Mouse (Mus musculus) ZHBTc4 (cell line): ENCODE measurements at regions not wholly inside any gene's neighbourhood (a gene's known extent, or its start where the extent isn't known, plus 50 kb on each side); places are given as distances from the start of the nearest gene placed in this dataset.
A peak's percentile ranks its signal among the peaks of the same experiment; 100 is the strongest.

Experiments used
- DNase-seq: peaks from one replicate; pipeline ENCODE4 v3.0.0-alpha.2; 2011; ENCODE audit warnings: low read depth, low spot score

- DNase-seq, result no peak
Observed at GRCm38 (mm10) chr5:111944273-111944971, 210.7 kb downstream of the Gm26897 start.

- DNase-seq, result no peak
Observed at GRCm38 (mm10) chr5:111944972-111945285, 211.2 kb downstream of the Gm26897 start.

- DNase-seq, result no peak
Observed at GRCm38 (mm10) chr5:111946281-111946680, 212.6 kb downstream of the Gm26897 start.

- DNase-seq, result peak; percentile 19
Observed at GRCm38 (mm10) chr5:111957698-111958097, 224.0 kb downstream of the Gm26897 start.

- DNase-seq, result no peak
Observed at GRCm38 (mm10) chr5:111958226-111958625, 224.5 kb downstream of the Gm26897 start.

- DNase-seq, result no peak
Observed at GRCm38 (mm10) chr5:111965311-111965710, 231.6 kb downstream of the Gm26897 start.

GRCm38 (mm10) chr5:111968121-111968520 is 234.4 kb downstream of the Gm26897 start:
- DNase-seq, result no peak

GRCm38 (mm10) chr5:111968701-111969100 is 235.0 kb downstream of the Gm26897 start:
- DNase-seq, result no peak

- no peak for DNase-seq
Observed at GRCm38 (mm10) chr5:111971193-111971592, 237.5 kb downstream of the Gm26897 start.

- DNase-seq, result no peak
Observed at GRCm38 (mm10) chr5:111971952-111972351, 238.2 kb downstream of the Gm26897 start.

GRCm38 (mm10) chr5:111975686-111976085 is 242.0 kb downstream of the Gm26897 start:
- DNase-seq, result no peak

GRCm38 (mm10) chr5:111979601-111980000 is 245.9 kb downstream of the Gm26897 start:
- DNase-seq, result no peak

GRCm38 (mm10) chr5:111982106-111982505 is 248.4 kb downstream of the Gm26897 start:
- no peak for DNase-seq

GRCm38 (mm10) chr5:111985997-111986396 is 252.3 kb downstream of the Gm26897 start:
- no peak for DNase-seq

- peak; percentile 36 for DNase-seq
Observed at GRCm38 (mm10) chr5:111987036-111987435, 253.3 kb downstream of the Gm26897 start.

GRCm38 (mm10) chr5:111991805-111992204 is 258.1 kb downstream of the Gm26897 start:
- no peak for DNase-seq

- peak; percentile 76 for DNase-seq
Observed at GRCm38 (mm10) chr5:111993221-111993620, 259.1 kb downstream of the Cryba4 start.

- peak; percentile 31 for DNase-seq
Observed at GRCm38 (mm10) chr5:111993930-111994329, 258.4 kb downstream of the Cryba4 start.

- DNase-seq, result no peak
Observed at GRCm38 (mm10) chr5:111996806-111997205, 255.5 kb downstream of the Cryba4 start.

- peak; percentile 51 for DNase-seq
Observed at GRCm38 (mm10) chr5:112001742-112002701, 250.3 kb downstream of the Cryba4 start.

GRCm38 (mm10) chr5:112002856-112003660 is 249.3 kb downstream of the Cryba4 start:
- DNase-seq, result no peak

GRCm38 (mm10) chr5:112004041-112004440 is 248.3 kb downstream of the Cryba4 start:
- DNase-seq, result no peak
